Mouse (Mus musculus) MEL (cell line): Measurements from ENCODE around the gene Map3k21. TPM values are rescaled to one million over a fixed set of nuclear protein-coding genes. Genes with fewer than 3 reads are reported as not detected.

Experiments
- DNase-seq: peaks from one replicate; pipeline ENCODE4 v3.0.0; 2011; ENCODE audit warnings: low read depth, low spot score
- H3K27ac ChIP-seq: 2 replicates; pipeline ENCODE4 v1.5.1; 2012; ENCODE audit warnings: low read depth, mild to moderate bottlenecking, control low read depth, low read length, moderate library complexity; ENCODE audit not compliant: control insufficient read depth
- H3K27me3 ChIP-seq, 2 experiments: fragments of 150-350 bp in 1 of 2; sonication (generic) in 1 of 2; 2 replicates each; pipeline ENCODE4 v1.6.1; 2012; ENCODE audit warnings: low read length in 2 of 2, mild to moderate bottlenecking in 2 of 2, improper control_type of control experiment in 1 of 2, moderate library complexity in 1 of 2; ENCODE audit not compliant: insufficient read depth in 2 of 2, control insufficient read depth in 1 of 2
- H3K36me3 ChIP-seq, 2 experiments: 2 replicates each; pipeline ENCODE4 v1.6.1; 2012 to 2014; ENCODE audit warnings: low read length in 2 of 2, improper control_type of control experiment in 1 of 2, inconsistent platforms in 1 of 2, mild to moderate bottlenecking in 1 of 2; ENCODE audit not compliant: insufficient read depth in 2 of 2, control insufficient read depth in 1 of 2
- H3K4me1 ChIP-seq, 2 experiments: fragments of 150-350 bp in 1 of 2; sonication (generic) in 1 of 2; 2 replicates each; pipeline ENCODE4 v1.6.1; 2012; ENCODE audit warnings: low read length in 2 of 2, improper control_type of control experiment in 1 of 2, mild to moderate bottlenecking in 1 of 2; ENCODE audit not compliant: insufficient read depth in 2 of 2, control insufficient read depth in 1 of 2
- H3K4me3 ChIP-seq, 2 experiments: fragments of 150-350 bp in 1 of 2; sonication (generic) in 1 of 2; 2 replicates each; pipeline ENCODE4 v1.5.1; 2012; ENCODE audit warnings: low read depth in 2 of 2, low read length in 2 of 2, mild to moderate bottlenecking in 2 of 2, moderate library complexity in 2 of 2, control low read depth in 1 of 2, improper control_type of control experiment in 1 of 2; ENCODE audit not compliant: control insufficient read depth in 1 of 2, insufficient read depth in 1 of 2
- H3K79me2 ChIP-seq: 2 replicates; pipeline ENCODE4 v1.6.1; 2012; ENCODE audit warnings: mild to moderate bottlenecking, low read length, moderate library complexity; ENCODE audit not compliant: control insufficient read depth, poor library complexity, insufficient read depth
- H3K9ac ChIP-seq: 2 replicates; pipeline ENCODE4 v1.6.1; 2012; ENCODE audit warnings: low read depth, mild to moderate bottlenecking, control low read depth, low read length, moderate library complexity; ENCODE audit not compliant: control insufficient read depth, poor library complexity, severe bottlenecking
- H3K9me3 ChIP-seq: fragments of 150-350 bp; sonication (generic); replicated peaks from 2 replicates; pipeline ENCODE4 v1.6.1; 2012; ENCODE audit warnings: mild to moderate bottlenecking, low read length, improper control_type of control experiment, moderate library complexity; ENCODE audit not compliant: insufficient read depth
- CHD1 ChIP-seq: IDR thresholded peaks from 2 replicates; pipeline ENCODE4 v1.6.1; 2012; ENCODE audit warnings: low read depth, mild to moderate bottlenecking, inconsistent platforms, low read length, improper control_type of control experiment
- CHD2 ChIP-seq: IDR thresholded peaks from 2 replicates; pipeline ENCODE4 v1.6.1; 2011; ENCODE audit warnings: low read length, improper control_type of control experiment
- CTCF ChIP-seq, 3 experiments: IDR thresholded peaks in 2 of 3; conservative IDR thresholded peaks in 1 of 3; 2 replicates each; pipeline ENCODE4 v1.5.1; 2011 to 2012; ENCODE audit warnings: low read length in 3 of 3, low read depth in 2 of 3, mild to moderate bottlenecking in 2 of 3, improper control_type of control experiment in 1 of 3, inconsistent platforms in 1 of 3, mixed read lengths in 1 of 3, moderate library complexity in 1 of 3; ENCODE audit not compliant: control insufficient read depth in 1 of 3, insufficient read depth in 1 of 3, poor library complexity in 1 of 3, severe bottlenecking in 1 of 3
- E2F4 ChIP-seq: IDR thresholded peaks from 2 replicates; pipeline ENCODE4 v1.6.1; 2011; ENCODE audit warnings: low read depth, low read length, improper control_type of control experiment, borderline replicate concordance
- ELF1 ChIP-seq: IDR thresholded peaks from 2 replicates; pipeline ENCODE4 v1.6.1; 2014; ENCODE audit warnings: low read depth, mild to moderate bottlenecking, inconsistent platforms, low read length, improper control_type of control experiment, moderate library complexity
- EP300 ChIP-seq, 2 experiments: IDR thresholded peaks; 2 replicates each; pipeline ENCODE4 v1.6.1; 2011; ENCODE audit warnings: improper control_type of control experiment in 2 of 2, low read length in 2 of 2, low read depth in 1 of 2, mild to moderate bottlenecking in 1 of 2
- JUND ChIP-seq: IDR thresholded peaks from 2 replicates; pipeline ENCODE4 v1.6.1; 2011; ENCODE audit warnings: low read depth, mild to moderate bottlenecking, improper control_type of control experiment, low read length
- KAT2A ChIP-seq: conservative IDR thresholded peaks from 2 replicates; pipeline ENCODE4 v1.6.1; 2012; ENCODE audit warnings: low read depth, low read length, improper control_type of control experiment, inconsistent platforms
- MXI1 ChIP-seq: IDR thresholded peaks from 2 replicates; pipeline ENCODE4 v1.6.1; 2011; ENCODE audit warnings: mild to moderate bottlenecking, low read depth, low read length, improper control_type of control experiment
- NELFE ChIP-seq: IDR thresholded peaks from 2 replicates; pipeline ENCODE4 v1.6.1; 2011; ENCODE audit warnings: low read depth, low read length, improper control_type of control experiment
- POLR2AphosphoS2 ChIP-seq: IDR thresholded peaks from 2 replicates; pipeline ENCODE4 v1.6.1; 2011; ENCODE audit warnings: low read length, improper control_type of control experiment
- RAD21 ChIP-seq: IDR thresholded peaks from 2 replicates; pipeline ENCODE4 v1.6.1; 2011; ENCODE audit warnings: mild to moderate bottlenecking, low read depth, low read length, improper control_type of control experiment
- SMC3 ChIP-seq: IDR thresholded peaks from 2 replicates; pipeline ENCODE4 v1.6.1; 2011; ENCODE audit warnings: low read depth, low read length, improper control_type of control experiment
- UBTF ChIP-seq: IDR thresholded peaks from 2 replicates; pipeline ENCODE4 v1.6.1; 2012; ENCODE audit warnings: low read depth, mild to moderate bottlenecking, inconsistent platforms, low read length, improper control_type of control experiment, moderate library complexity, borderline replicate concordance; ENCODE audit not compliant: insufficient read depth
- USF1 ChIP-seq: IDR thresholded peaks from 2 replicates; pipeline ENCODE4 v1.6.1; 2014; ENCODE audit warnings: low read depth, mild to moderate bottlenecking, inconsistent platforms, low read length, improper control_type of control experiment, moderate library complexity
- USF2 ChIP-seq, 2 experiments: IDR thresholded peaks; 2 replicates each; pipeline ENCODE4 v1.6.1; 2011 to 2012; ENCODE audit warnings: improper control_type of control experiment in 2 of 2, low read length in 2 of 2, borderline replicate concordance in 1 of 2, inconsistent platforms in 1 of 2, low read depth in 1 of 2, mild to moderate bottlenecking in 1 of 2; ENCODE audit not compliant: insufficient read depth in 1 of 2
- ZKSCAN1 ChIP-seq: IDR thresholded peaks from 2 replicates; pipeline ENCODE4 v1.6.1; 2012; ENCODE audit warnings: low read depth, mild to moderate bottlenecking, inconsistent platforms, low read length, improper control_type of control experiment, moderate library complexity
- ZMIZ1 ChIP-seq: IDR thresholded peaks from 2 replicates; pipeline ENCODE4 v1.6.1; 2012; ENCODE audit warnings: low read depth, mild to moderate bottlenecking, inconsistent platforms, low read length, improper control_type of control experiment, moderate library complexity
- polyA plus RNA-seq, 2 experiments: library from polyadenylated mRNA; stranded (reverse) in 1 of 2; unstranded in 1 of 2; fragments of >175 nt in 1 of 2; fragments of >200 nt in 1 of 2; gene quantifications; 2 replicates each; pipeline versions ENCODE4 v1.2.1 to v1.2.4; 2012; ENCODE audit warnings: low replicate concordance in 2 of 2, low read depth in 1 of 2; ENCODE audit not compliant: insufficient read length in 2 of 2, insufficient read depth in 1 of 2, missing spikeins in 1 of 2
- total RNA-seq: library from RNA; depleted of rRNA; stranded (reverse); fragments of 300-350 nt; gene quantifications from 2 replicates; pipeline ENCODE4 v1.2.3, GENCODE M21; 2012

Gene Map3k21
- total and polyA plus RNA-seq, 3 experiments, result not detected

- no peaks in the 10 kb centered on the region for H3K4me1 ChIP-seq
- no peak for DNase-seq
- no peak overlapping the region for H3K4me3 ChIP-seq
- TF ChIP-seq USF2 (IDR thresholded peaks at IDR 0.05; ENCODE audit: borderline replicate concordance in 1 of 2, insufficient read depth in 1 of 2, low read depth in 1 of 2, low read length in 2 of 2) (no peak), SMC3 (no peak), MXI1 (no peak), EP300 (IDR thresholded peaks at IDR 0.05; ENCODE audit: low read depth in 1 of 2, low read length in 2 of 2) (no peak)
- TF ChIP-seq, all 39 proteins: peak for 0
- H3K9me3 ChIP-seq, result no peaks in the 10 kb centered on the region
- no peaks in the 10 kb centered on the region for H3K27me3 ChIP-seq
- H3K36me3 ChIP-seq, result no peaks in the 10 kb centered on the region
- no peak overlapping the region for H3K27ac ChIP-seq
- no peaks in the 10 kb centered on the region for H3K79me2 ChIP-seq
- no peak overlapping the region for H3K9ac ChIP-seq
These were observed 8.5 kb downstream of the Map3k21 start for GRCm38 (mm10) chr8:125918719-125919118.

GRCm38 (mm10) chr8:125919560-125919959, 9.3 kb downstream of the Map3k21 start:
- Histone ChIP-seq H3K79me2 (no peaks in the 10 kb centered on the region), H3K4me1 (no peaks in the 10 kb centered on the region), H3K36me3 (no peaks in the 10 kb centered on the region), H3K9me3 (no peaks in the 10 kb centered on the region), H3K27ac (no peak overlapping the region), H3K9ac (no peak overlapping the region), H3K27me3 (no peaks in the 10 kb centered on the region), H3K4me3 (no peak overlapping the region)
- DNase-seq, result no peak
- TF ChIP-seq SMC3 (no peak), CHD1 (no peak), USF1 (no peak), E2F4 (no peak), NELFE (no peak), CTCF (IDR thresholded peaks at IDR 0.05 in 2 of 3, conservative IDR thresholded peaks at IDR 0.05 in 1 of 3; ENCODE audit: control insufficient read depth in 1 of 3, insufficient read depth in 1 of 3, low read depth in 2 of 3, low read length in 3 of 3, poor library complexity in 1 of 3, severe bottlenecking in 1 of 3) (no peak), KAT2A (no peak), CHD2 (no peak), ELF1 (no peak), JUND (no peak), ZKSCAN1 (no peak), UBTF (no peak)

GRCm38 (mm10) chr8:125920281-125920680, 10.0 kb downstream of the Map3k21 start:
- H3K9ac ChIP-seq, result no peak overlapping the region
- no peak for DNase-seq
- H3K9me3 ChIP-seq, result no peaks in the 10 kb centered on the region
- no peaks in the 10 kb centered on the region for H3K36me3 ChIP-seq
- H3K4me1 ChIP-seq, result no peaks in the 10 kb centered on the region
- H3K79me2 ChIP-seq, result no peaks in the 10 kb centered on the region
- H3K27me3 ChIP-seq, result no peaks in the 10 kb centered on the region
- no peak overlapping the region for H3K27ac ChIP-seq
- TF ChIP-seq ZMIZ1 (no peak), RAD21 (no peak), ELF1 (no peak), SMC3 (no peak), POLR2AphosphoS2 (no peak)
- H3K4me3 ChIP-seq, result no peak overlapping the region
